Mouse (Mus musculus) mature B cell (primary cell): ENCODE results near the gene Mdm1.
"Not testable (repeated sequence)": the region's sequence is repeated elsewhere in the genome, so short reads cannot be mapped to it uniquely, and the experiment has no call there.

ENCODE experiments used
- in situ Hi-C: fragments of 300-500 bp; cut with MboI; formaldehyde crosslinking; loops from 2 replicates; pipeline ENCODE4 v1.14.3; 2019

Gene Mdm1

DNA sequence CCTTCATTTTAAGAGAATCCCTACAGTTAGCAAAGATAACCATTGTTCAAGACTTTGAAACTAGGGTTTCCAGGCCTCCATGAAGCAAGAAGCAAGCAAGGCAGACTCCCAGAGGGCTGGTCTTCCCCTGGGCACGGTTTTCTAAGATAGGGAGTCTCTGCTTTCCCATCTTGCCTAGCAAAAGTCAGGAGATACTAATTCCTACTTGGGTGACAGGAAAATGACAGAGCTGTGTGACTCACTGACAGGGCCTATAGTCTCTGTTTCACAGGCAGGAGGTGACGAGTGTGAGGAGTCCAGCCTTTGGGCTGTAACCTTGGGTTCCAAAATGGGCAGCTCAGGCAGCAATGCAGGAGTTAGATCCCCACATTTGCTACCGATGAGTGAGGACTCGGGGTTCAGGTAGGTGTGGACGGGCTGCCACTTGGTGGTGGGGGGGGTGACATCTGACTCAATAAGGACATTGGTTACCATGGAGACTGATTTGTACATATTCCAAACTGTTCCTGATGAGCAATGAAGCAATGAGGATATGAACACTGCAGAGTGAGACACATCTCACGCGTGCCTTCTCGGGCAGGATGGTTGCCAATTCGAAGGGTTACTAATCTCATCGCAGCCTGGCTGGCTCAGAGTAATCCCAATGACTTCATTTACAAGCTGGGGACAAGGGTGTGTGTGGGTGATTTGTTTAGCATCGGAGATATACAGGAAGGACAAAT is 19.0 kb upstream of the Mdm1 start:
- in situ Hi-C loops = no loop called here

DNA sequence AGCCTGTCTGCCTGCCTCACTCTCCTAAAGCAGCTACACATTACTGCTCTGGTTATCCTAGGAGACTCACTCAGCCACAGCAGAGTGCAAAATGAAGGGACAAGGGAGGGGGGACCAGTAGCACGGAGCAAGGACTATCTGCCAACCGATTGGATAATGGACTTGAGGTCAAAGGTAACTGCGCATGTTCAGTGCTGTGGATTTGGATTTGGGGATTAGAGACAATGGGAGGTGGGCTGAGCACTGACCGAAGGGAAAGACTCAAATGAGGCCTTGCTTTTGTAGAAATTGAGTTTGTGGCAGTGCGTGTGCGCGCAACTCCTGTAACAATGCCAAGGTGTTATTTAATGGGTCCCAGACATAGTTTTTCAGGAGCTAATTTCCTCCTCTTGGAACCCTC is 16.4 kb upstream of the Mdm1 start:
- in situ Hi-C loops = no loop called here

DNA sequence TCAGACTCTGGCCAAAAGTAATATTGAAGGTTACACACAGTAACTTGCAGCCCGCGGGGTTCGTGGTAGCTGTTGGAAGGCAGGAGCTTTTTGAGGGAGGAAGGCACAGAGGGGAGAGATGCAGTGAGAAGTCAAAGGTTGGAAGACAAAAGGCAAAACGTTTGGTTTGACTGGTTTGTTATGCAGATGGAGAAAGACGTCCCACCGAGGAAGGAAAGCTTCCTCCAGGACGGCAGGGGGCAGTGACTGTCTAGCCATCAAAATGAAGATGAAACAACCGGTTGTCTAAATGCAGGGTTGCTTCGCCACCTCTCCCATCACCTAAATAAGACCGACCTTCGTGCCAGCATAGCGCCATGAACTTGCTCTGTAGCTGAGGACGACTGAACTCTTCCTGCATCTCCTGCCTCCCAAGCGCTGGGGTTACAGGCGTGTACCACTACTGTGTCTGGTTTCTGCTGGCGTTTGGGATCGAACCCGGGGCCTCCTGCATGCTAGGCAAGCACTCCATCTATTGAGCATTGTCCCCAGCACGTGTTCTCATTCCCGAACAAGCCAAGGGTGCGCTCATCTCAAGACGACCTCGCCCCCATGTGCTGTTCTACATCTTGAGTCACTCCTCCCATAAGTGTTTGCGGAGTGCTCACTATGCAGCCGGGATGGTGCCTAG is 15.7 kb upstream of the Mdm1 start:
- in situ Hi-C loops = no loop called here

DNA sequence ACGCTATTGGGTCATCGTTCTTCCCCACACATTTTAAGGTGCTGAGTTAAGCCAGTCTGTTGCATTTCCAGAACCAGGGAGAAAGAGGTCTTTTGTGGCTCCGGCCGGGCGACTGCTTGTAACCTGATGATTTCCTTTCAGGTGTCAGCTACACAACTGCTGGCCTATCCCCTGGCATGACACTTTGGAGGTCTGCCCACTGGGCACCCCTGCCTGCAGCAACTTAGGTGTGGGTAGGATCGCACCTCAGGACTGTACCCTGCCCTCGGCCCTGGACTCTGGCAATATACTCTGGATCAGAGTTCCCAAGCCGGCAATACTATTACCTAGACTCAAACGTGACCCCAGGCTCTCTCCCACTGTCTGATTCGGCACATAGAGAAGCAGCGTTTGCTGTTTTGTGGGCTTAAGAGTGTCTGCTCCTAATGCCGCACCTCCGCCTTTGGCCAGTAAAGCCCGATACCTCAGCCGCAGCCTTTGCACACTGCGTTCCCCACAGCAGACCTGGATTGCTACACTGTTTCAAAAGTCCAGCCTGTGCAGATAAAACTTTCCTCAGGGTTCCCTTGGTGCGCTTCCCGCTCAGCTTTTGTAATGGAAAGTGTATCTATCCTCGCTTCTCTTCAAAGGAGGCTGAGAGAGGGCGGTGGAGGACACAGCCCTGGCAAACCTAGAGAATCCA is 12.5 kb upstream of the Mdm1 start:
- in situ Hi-C loops = no loop called here

DNA sequence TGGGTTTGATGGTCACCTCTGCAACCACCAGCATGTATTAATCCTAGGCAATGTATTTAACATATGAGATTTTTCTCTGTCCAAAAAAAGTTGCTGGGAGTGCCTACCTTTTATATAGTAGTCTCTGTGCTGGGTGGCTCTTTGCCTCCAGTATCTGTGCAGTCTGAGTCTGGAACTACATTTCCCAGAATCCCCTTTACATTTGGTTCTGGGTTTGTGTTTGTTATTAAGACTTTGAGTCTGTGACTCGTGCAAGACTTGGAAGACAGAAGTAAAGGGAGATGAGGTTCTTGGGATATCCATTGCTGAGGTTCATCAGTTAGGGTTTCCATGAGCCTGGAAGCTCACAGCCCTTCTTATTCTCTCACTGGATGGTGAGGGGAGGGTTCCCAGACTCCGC is 11.6 kb upstream of the Mdm1 start:
- in situ Hi-C loops = no loop called here

DNA sequence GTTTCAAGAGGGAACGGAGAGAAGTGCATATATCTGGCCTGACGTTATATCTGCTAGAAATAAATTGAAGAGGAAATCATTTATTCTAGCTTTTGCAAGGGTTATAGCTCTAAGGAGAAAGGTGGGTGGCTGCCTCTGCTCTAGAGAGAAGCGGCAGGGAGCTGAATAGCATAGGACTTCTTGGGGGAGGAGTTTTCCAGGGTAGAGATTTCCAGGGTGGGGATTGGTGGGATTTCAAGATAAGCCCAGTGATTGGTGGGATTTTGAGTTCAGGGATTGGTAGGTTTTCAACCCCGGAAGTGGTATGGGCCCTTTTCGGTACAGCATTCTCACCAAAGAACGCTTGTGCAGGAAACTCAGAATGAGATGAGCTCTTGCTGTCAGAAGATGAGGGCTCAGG is 8.6 kb upstream of the Mdm1 start:
- in situ Hi-C loops = no loop called here

DNA sequence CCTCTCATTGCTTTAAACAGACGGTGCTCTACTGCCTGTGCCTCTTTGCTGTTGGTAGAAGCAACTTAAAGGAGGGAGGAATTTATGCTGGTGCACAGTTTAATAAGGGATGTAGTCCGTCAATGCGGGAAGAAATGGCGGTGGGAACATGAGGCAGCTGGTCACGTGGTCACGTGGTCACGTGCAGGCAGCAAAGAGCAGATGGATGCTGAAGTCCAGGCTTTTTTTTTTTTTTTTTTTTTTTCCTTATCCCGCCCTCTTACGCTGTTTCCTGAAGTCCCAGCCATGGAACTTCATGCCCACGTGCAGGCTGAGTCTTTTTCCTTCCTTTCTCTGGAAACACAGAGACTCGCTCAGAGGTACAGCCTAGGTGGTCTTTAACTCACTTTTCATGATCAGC is 3.1 kb upstream of the Mdm1 start:
- in situ Hi-C loops = no loop called here

DNA sequence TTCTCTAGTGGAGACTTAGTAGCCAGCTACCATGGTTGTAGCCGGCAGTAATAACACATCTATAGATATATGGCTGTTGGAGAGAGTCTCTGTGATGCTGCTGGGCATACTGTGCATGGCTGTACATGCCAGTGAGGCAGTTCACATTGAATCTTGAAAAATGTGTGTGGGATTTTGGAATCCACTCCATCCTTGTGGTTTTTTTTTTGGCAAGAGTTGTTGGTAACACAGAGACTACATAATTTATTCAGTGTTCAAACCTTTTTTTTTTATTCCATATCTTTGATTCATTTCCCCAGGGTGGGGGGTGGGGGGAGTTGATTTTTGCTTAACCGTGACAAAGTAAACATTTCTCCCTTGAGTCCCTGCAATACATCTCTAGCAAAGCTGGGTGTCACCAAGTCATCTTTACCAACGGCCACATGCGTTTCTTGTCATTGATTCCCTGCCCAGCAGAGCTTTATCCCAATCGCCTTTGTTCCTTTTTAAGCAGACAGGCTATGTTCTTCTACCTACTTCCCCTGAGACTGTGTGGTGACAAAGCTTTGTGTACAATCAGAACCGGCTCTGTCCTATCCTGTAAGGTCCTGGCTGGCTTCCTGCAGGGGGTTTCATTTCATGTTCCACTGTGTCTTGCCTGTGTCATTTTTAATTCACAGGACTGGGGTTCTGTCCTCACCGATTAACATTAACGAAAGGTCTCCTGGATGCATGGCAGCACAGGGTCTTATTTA is 1.6 kb upstream of the Mdm1 start:
- in situ Hi-C loops = no loop called here

DNA sequence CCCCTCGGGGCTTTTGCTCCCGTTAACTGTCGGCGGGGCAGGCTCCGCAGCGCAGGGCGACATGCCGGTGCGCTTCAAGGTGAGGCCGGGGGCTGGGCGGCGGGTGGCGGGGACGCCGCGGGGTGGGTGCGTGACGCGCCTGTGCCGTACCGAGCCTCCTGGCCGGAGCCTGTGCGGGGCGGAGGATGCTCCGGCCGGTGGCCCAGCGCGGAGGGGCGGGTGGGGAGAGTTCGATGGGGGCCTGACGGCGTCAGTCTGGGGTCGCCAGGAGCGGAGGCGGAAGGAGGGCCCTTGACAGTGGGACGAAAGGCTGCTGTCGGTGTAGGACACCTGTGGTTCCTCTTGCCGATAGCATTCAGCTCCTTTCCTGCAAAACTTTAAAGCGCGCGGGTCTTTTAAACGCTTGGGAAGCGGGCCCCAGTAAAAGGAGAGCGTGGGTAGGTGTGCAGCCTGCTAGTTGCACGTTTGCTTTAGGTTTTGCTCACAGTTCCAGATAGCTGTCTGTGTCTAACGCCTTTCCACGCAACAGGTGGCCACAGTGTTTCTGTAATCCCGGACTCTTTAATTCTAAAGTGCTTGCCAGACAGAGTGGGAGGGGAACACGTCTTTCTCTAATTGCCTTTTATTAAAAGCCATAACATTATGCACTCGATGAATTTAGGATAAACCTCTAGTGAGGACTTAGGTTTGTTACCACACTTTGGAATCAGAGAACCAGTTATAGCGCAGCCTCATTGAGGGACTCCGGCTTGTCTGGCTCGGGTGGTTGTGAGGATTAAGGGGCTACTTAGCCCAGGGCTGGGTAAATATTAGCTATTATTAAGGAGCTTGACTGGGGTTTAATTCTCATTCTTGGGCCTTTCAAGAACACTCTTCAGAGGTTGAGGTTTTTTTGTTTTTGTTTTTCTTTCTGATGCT is 532 bp downstream of the Mdm1 start:
- in situ Hi-C loops = no loop called here

DNA sequence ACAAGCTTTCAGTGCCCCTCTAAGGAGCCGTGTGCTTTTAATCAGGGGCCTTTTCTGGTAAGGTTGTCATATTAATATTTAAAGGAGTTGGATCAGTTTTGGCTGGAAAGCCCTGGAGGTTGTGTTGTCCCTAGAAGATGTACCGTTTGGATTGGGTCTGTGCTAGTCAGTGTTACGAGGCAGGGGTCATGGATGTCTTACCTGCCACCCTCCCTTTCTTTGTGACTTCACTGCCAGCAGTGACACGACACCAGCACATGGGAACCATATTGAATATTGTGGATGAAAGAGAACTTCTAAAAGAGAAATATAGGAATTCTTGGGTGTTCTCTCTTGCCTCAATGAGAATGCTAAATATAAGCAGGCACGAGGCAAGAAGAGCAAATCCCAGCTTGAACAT is 7.8 kb downstream of the Mdm1 start:
- in situ Hi-C loops = no loop called here

DNA sequence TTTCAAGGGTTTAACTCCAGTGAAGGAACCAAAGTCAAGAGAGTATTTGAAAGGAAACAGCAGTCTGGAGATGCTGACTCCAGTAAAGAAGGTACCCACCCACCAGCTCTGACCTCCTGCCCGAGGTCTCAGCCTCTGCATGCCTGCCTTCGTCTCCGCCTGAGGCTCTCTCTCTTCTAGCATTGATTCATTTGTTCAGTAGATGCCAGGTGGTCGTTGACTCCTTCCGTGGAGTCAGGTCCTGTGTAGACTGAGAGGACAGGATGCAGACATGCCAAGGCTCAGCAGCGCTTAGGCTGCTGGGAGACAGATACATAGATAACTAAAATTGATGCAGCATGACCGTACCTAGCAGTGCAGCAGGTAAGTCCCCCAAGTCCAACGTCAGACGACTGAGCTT is 9.3 kb downstream of the Mdm1 start:
- in situ Hi-C loops = loop anchor here (25.0 kb wide), 1 partner anchor 236 kb away; no protein-coding TSS in a partner anchor

DNA sequence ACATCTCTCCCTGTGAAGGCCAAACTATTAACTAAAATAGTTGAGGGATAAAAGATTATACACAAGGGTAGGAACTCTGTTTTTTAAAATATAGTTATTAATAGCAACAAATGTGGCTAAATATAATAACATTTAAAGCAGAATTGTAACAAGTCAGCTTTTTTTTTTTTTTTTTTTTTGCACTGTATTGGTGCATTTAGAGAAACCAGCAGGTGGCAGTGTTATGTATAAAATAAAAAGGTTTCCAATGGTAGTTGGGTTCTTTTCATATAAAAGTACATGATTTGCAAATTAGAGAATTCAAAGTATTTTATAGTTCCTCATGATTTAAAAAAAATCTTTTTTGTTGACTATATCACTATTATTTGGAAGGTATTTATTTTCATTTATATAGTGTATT is 14.3 kb downstream of the Mdm1 start:
- in situ Hi-C loops = loop anchor here (25.0 kb wide), 1 partner anchor 231 kb away; no protein-coding TSS in a partner anchor

DNA sequence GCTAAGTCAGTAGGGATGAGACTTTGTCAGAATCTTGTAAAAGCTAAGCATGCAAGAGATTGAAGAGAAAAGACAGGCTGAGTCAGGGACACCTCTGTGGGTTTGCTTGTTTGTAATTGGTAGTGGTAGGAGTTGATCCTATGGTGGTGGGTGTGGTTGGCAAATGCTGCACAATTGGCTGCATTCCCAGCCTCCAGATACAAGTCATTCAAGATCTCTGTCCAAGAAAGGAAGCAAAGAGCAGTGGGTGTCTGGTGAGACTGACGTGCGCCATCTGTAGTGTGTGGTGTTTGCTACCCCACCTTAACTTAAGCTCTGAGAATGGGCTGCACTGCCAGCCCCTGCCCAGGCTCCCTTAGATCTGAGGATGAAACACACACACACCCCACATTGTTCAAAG is 19.5 kb downstream of the Mdm1 start:
- in situ Hi-C loops = loop anchor here (10.0 to 25.0 kb wide), 2 partner anchors 226 to 384 kb away; no protein-coding TSS in a partner anchor

DNA sequence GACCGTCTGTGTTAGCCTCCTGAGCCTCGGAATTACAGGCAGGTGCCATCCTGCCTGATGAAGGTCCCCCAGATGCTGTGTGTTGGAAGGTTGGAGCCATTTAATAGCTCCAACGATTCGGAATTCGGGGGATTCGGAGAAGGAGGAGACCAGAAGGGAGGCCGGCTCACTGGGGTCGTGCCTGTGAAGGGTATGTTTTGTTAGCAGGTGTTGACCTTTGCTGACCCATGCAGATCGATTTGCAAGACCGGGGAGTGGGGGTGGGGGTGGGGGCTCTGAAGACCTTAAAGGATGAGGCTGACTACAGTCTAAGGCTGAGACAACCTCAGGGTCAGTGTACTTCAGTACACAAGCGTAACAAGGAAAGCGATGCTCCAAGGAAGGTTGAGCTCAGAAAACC is 27.6 kb downstream of the Mdm1 start:
- in situ Hi-C loops = loop anchor here (10.0 to 25.0 kb wide), 2 partner anchors 218 to 376 kb away; no protein-coding TSS in a partner anchor

DNA sequence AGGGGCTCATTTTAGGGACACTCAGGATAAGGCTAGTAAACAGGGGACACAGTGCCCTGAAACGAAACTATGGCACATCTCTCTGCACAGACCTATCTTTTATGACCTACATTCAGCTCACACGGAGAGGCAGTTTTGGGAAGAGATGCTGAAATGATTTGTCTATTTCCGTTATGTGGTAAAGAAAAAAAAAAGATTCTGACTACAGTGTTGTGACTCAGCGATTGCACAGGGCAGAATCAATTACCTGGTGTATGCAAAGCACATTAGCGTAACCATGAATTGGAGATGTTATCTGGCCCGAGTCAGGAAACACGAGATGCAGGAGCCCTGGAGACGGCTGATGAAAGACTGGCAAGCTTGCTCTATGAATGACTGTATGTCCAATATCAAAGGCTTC is 30.8 kb downstream of the Mdm1 start:
- in situ Hi-C loops = loop anchor here (25.0 kb wide), 1 partner anchor 215 kb away; no protein-coding TSS in a partner anchor

DNA sequence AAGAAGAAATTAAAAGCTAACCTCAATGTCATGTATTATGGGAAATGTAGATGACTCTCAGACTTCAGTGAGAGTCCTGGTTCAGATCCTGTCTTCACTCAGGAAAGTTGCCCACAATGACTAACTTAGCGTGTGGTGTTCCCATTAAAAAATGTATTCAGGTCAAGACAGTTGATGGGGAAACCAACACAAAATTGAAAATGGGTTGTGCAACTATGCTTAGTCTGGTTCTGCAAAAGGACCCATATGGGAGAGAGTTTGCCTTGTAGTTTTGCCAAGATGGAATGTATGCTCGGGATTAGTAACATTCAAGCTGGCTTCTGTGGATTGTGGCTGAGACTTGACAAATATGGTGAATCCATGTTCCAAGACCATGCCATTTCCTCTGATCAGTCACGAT is 31.3 kb downstream of the Mdm1 start:
- in situ Hi-C loops = loop anchor here (25.0 kb wide), 1 partner anchor 214 kb away; no protein-coding TSS in a partner anchor

DNA sequence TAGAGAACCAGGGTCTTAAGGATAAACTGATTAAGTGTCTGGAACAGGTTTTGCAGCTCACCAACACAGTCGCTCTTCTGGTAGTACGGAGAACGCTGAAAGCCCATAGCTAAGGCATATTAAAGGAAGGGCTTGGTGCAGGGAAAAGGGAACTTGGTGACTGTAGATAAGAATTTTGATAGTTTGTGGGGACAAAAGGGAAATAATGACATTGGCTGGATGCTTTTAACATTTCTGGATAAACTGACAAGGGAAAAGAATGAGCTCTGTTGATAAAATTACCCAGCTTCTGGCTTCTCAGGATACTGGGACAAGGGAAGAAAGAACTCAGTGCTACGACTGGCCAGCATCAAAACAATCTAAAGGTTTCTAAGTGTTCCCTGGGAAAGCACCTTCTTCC is 33.9 kb downstream of the Mdm1 start:
- in situ Hi-C loops = not testable (repeated sequence)

DNA sequence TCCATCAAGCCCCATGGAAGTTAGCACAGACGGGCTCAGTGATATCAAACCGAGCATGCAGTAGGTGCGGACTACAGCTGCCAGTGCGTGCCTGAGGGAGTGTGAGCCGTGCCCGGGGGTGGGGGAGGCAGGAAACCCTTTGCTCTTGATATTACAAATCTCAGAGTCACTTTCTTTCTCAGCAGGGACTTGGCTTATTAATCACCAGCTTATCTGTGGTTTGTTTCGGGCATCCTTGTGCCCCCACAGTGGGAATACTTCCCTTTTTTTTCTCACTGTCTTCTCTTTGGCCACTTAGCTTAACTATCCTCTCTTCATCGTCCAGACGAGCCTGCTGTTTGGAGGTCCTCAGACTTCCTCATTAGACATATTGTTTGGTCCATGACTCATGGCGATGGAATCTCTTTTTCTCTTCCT is 37.1 kb downstream of the Mdm1 start:
- in situ Hi-C loops = no loop called here

DNA sequence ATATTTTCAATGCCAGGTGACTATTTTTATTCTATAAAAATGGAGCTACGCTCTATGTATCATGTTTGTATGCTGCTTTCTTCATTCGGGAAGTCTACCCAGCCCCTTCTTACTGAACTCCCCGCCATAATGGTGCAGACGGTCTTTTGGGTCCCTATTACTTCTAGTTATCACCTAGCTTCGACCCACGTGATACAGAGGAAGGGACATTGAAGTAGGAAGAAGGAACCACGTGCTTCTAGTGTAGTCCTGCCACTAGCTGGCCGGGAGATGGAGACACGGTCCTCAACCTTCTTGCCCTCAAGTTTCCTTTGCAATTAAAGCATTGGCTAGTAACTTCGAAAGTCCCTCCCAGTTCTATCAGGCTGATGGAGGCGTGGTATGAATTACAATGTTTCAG is 37.7 kb downstream of the Mdm1 start:
- in situ Hi-C loops = no loop called here

DNA sequence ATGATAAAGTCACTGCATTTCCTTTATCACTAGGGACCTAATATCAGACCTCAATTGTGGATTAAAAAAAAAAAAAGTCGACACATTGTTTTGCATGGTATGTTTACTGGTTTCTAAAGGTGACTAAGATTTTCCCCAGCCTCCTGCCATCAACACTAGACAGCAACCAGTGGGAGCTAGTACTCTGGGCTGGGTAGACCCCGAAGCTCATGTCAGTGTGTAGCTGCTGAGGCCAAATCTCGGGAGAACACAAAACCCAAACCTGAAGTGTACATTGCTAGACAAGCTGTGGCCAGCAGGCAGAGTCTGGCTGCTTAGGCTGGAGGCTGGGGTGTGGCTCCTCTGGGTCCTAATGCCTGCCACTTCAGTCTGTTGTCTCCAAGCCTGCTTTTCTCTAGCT is 53.5 kb downstream of the Mdm1 start:
- in situ Hi-C loops = not testable (repeated sequence)

DNA sequence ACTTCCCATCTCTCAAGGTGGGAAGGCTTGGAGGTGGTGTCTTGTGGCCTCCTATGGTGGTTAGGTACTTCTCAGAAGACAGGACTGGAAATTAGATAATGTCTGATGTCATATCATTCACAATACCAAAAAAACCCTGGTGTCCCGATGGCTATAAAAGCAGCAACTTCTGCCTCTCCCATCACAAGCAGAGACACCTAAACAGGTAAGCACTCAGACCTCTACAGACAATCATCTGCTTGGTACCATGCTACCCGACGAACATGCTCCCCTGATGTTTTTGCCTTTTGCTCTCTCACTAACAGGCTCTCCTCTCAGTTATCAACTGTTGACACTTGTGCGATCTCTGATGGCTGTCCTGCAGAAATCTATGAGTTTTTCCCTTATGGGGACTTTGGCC is 63.0 kb downstream of the Mdm1 start, which contains the start of gene Il22:
TSS of gene Il22 (plus strand) at position 301 of the 400 bp plus-strand sequence.
- in situ Hi-C loops = no loop called here
